Mouse (Mus musculus): ENCODE results near the gene Umod. TPM values are rescaled to one million over a fixed set of nuclear protein-coding genes. Genes with fewer than 3 reads are reported as not detected.

Gene Umod
- polyA plus RNA-seq, 1 experiment from 2014 or later = not detected

DNA sequence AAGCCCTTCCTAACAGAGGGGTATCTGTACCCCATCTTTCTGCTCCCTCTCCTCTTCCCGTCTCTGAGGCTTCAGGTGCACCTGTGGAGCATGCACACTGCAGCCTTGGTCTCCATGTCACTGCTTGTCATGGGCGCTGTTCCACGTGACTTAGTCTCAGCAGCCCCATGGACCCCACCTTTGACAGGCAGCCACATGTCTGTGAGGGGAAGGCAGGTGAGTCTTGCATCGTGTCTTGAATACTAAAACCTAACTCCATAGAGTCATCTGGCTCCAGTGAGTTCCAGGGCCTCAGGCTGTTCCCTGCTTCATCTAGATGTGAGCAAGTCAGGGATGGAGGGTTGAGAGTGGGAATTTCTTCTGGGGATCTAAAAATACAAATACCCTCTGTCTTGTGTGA, 5.1 kb upstream of the Umod start:
- H3K4me2 ChIP-seq (replicated peaks; ENCODE audit: low read depth, low read length) = no peak overlapping the region
- H3K27me3 ChIP-seq (ENCODE audit: control insufficient read depth, insufficient read depth, low read length) = no peaks in the 10 kb centered on the region
- H3K4me3 ChIP-seq (ENCODE audit: low read depth, low read length) = no peak overlapping the region
- no peak for ATAC-seq (ENCODE audit: insufficient number of reproducible peaks, insufficient read depth, low FRiP score, low read depth)
- H3K27ac ChIP-seq (ENCODE audit: low read length) = no peak overlapping the region
- no peak overlapping the region for H3K9ac ChIP-seq (replicated peaks; ENCODE audit: low read depth, low read length)
- no peaks in the 10 kb centered on the region for H3K36me3 ChIP-seq (ENCODE audit: control insufficient read depth, insufficient read depth, low read length)
- WGBS = 82% methylated on average over 4 of the region's 4 CpGs
- H3K4me1 ChIP-seq (ENCODE audit: control insufficient read depth, insufficient read depth, low read length) = no peaks in the 10 kb centered on the region
- no peaks in the 10 kb centered on the region for H3K9me3 ChIP-seq (ENCODE audit: control insufficient read depth, low read depth, low read length)

- Histone ChIP-seq H3K9ac (replicated peaks; ENCODE audit: low read depth, low read length) (no peak overlapping the region), H3K4me2 (replicated peaks; ENCODE audit: low read depth, low read length) (no peak overlapping the region), H3K27ac (ENCODE audit: low read length) (no peak overlapping the region), H3K4me1 (ENCODE audit: control insufficient read depth, insufficient read depth, low read length) (no peaks in the 10 kb centered on the region), H3K27me3 (ENCODE audit: control insufficient read depth, insufficient read depth, low read length) (no peaks in the 10 kb centered on the region), H3K36me3 (ENCODE audit: control insufficient read depth, insufficient read depth, low read length) (no peaks in the 10 kb centered on the region), H3K9me3 (ENCODE audit: control insufficient read depth, low read depth, low read length) (no peaks in the 10 kb centered on the region), H3K4me3 (ENCODE audit: low read depth, low read length) (no peak overlapping the region)
- 67% methylated on average over 33 of the region's 33 CpGs for WGBS
- ATAC-seq (ENCODE audit: insufficient number of reproducible peaks, insufficient read depth, low FRiP score, low read depth) = no peak
These were observed 2.3 kb downstream of the Umod start for GRCm38 (mm10) chr7:119476500-119477389.

- 81% methylated on average over 6 of the region's 6 CpGs for WGBS
- Histone ChIP-seq H3K9me3 (ENCODE audit: control insufficient read depth, low read depth, low read length) (no peaks in the 10 kb centered on the region), H3K36me3 (ENCODE audit: control insufficient read depth, insufficient read depth, low read length) (no peaks in the 10 kb centered on the region), H3K4me3 (ENCODE audit: low read depth, low read length) (no peak within 1 kb of the TSS), H3K4me2 (replicated peaks; ENCODE audit: low read depth, low read length) (no peak within 1 kb of the TSS), H3K9ac (replicated peaks; ENCODE audit: low read depth, low read length) (no peak within 1 kb of the TSS), H3K27ac (ENCODE audit: low read length) (no peak within 1 kb of the TSS), H3K27me3 (ENCODE audit: control insufficient read depth, insufficient read depth, low read length) (no peaks in the 10 kb centered on the region), H3K4me1 (ENCODE audit: control insufficient read depth, insufficient read depth, low read length) (no peaks in the 10 kb centered on the region)
- no peak for ATAC-seq (ENCODE audit: insufficient number of reproducible peaks, insufficient read depth, low FRiP score, low read depth)
These were observed 19.9 kb downstream of the Umod start, which contains the start of gene Gp2 for GRCm38 (mm10) chr7:119459185-119459584. Gene Gp2, minus strand, starts transcription at chr7:119459285.

DNA sequence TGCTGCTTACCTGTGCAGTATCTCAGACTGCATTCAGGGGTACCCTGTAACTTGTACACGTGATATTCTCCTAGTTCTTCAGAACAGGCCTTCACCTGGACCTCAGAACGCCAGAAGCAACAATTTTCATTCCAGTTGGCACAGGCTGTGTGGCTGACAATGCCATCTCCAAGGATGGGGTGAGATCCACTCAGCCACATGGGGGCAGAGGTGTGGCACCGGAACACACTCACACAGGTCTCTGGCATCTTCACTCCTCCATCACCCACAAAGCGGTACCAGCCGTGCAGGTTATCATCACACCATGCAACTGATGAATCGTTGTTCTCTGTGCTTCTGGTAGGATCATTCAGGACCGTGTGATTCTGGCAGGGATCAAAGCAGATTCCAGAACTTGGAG, 24.9 kb downstream of the Umod start:
- no peaks in the 10 kb centered on the region for H3K9me3 ChIP-seq (ENCODE audit: control insufficient read depth, low read depth, low read length)
- no peak overlapping the region for H3K4me2 ChIP-seq (replicated peaks; ENCODE audit: low read depth, low read length)
- H3K27me3 ChIP-seq (ENCODE audit: control insufficient read depth, insufficient read depth, low read length) = no peaks in the 10 kb centered on the region
- no peak overlapping the region for H3K27ac ChIP-seq (ENCODE audit: low read length)
- no peak overlapping the region for H3K4me3 ChIP-seq (ENCODE audit: low read depth, low read length)
- no peaks in the 10 kb centered on the region for H3K4me1 ChIP-seq (ENCODE audit: control insufficient read depth, insufficient read depth, low read length)
- 79% methylated on average over 7 of the region's 7 CpGs for WGBS
- H3K36me3 ChIP-seq (ENCODE audit: control insufficient read depth, insufficient read depth, low read length) = no peaks in the 10 kb centered on the region
- ATAC-seq (ENCODE audit: insufficient number of reproducible peaks, insufficient read depth, low FRiP score, low read depth) = no peak
- H3K9ac ChIP-seq (replicated peaks; ENCODE audit: low read depth, low read length) = no peak overlapping the region

- Histone ChIP-seq H3K27me3 (ENCODE audit: control insufficient read depth, insufficient read depth, low read length) (no peaks in the 10 kb centered on the region), H3K36me3 (ENCODE audit: control insufficient read depth, insufficient read depth, low read length) (no peaks in the 10 kb centered on the region), H3K4me1 (ENCODE audit: control insufficient read depth, insufficient read depth, low read length) (no peaks in the 10 kb centered on the region), H3K4me3 (ENCODE audit: low read depth, low read length) (no peak overlapping the region), H3K9me3 (ENCODE audit: control insufficient read depth, low read depth, low read length) (no peaks in the 10 kb centered on the region), H3K9ac (replicated peaks; ENCODE audit: low read depth, low read length) (no peak overlapping the region), H3K4me2 (replicated peaks; ENCODE audit: low read depth, low read length) (no peak overlapping the region), H3K27ac (ENCODE audit: low read length) (no peak overlapping the region)
- 65% methylated on average over 4 of the region's 4 CpGs for WGBS
- no peak for ATAC-seq (ENCODE audit: insufficient number of reproducible peaks, insufficient read depth, low FRiP score, low read depth)
These were observed 35.2 kb downstream of the Umod start for GRCm38 (mm10) chr7:119443849-119444248.

DNA sequence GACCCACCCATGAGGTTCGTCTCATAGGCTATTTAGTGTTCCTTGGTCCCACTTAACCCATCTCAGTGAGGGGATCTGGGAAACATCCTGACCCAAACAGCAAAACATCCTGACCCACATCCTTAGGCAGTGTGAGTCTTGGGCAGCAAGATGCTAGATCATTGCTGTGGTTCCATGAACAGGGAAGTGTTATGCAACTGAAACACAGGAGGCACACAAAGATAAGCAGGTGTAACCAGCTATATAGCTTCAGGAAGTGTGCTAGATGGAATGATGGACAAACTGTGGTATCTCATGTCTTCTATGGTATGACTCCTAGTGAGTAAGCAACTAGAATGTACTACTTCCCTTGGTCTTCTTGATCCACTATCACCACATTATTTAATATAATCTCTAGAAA, 37.1 kb downstream of the Umod start:
- Histone ChIP-seq H3K27ac (ENCODE audit: low read length) (no peak overlapping the region), H3K36me3 (ENCODE audit: control insufficient read depth, insufficient read depth, low read length) (no peaks in the 10 kb centered on the region), H3K4me2 (replicated peaks; ENCODE audit: low read depth, low read length) (no peak overlapping the region), H3K27me3 (ENCODE audit: control insufficient read depth, insufficient read depth, low read length) (no peaks in the 10 kb centered on the region), H3K9ac (replicated peaks; ENCODE audit: low read depth, low read length) (no peak overlapping the region), H3K4me3 (ENCODE audit: low read depth, low read length) (no peak overlapping the region), H3K9me3 (ENCODE audit: control insufficient read depth, low read depth, low read length) (no peaks in the 10 kb centered on the region), H3K4me1 (ENCODE audit: control insufficient read depth, insufficient read depth, low read length) (no peaks in the 10 kb centered on the region)
- 64% methylated on average over 1 of the region's 1 CpGs for WGBS
- ATAC-seq (ENCODE audit: insufficient number of reproducible peaks, insufficient read depth, low FRiP score, low read depth) = no peak

- H3K4me3 ChIP-seq (ENCODE audit: low read depth, low read length) = no peak overlapping the region
- no peak overlapping the region for H3K4me2 ChIP-seq (replicated peaks; ENCODE audit: low read depth, low read length)
- no peak overlapping the region for H3K27ac ChIP-seq (ENCODE audit: low read length)
- ATAC-seq (ENCODE audit: insufficient number of reproducible peaks, insufficient read depth, low FRiP score, low read depth) = no peak
- H3K9ac ChIP-seq (replicated peaks; ENCODE audit: low read depth, low read length) = no peak overlapping the region
- H3K27me3 ChIP-seq (ENCODE audit: control insufficient read depth, insufficient read depth, low read length) = no peaks in the 10 kb centered on the region
- H3K9me3 ChIP-seq (ENCODE audit: control insufficient read depth, low read depth, low read length) = no peaks in the 10 kb centered on the region
- no peaks in the 10 kb centered on the region for H3K36me3 ChIP-seq (ENCODE audit: control insufficient read depth, insufficient read depth, low read length)
- no peaks in the 10 kb centered on the region for H3K4me1 ChIP-seq (ENCODE audit: control insufficient read depth, insufficient read depth, low read length)
- WGBS = 18% methylated on average over 6 of the region's 6 CpGs
These were observed 51.9 kb downstream of the Umod start for GRCm38 (mm10) chr7:119427180-119427616.

GRCm38 (mm10) chr7:119420730-119421129, 58.4 kb downstream of the Umod start:
- H3K9me3 ChIP-seq (ENCODE audit: control insufficient read depth, low read depth, low read length) = no peaks in the 10 kb centered on the region
- H3K4me3 ChIP-seq (ENCODE audit: low read depth, low read length) = no peak overlapping the region
- ATAC-seq (ENCODE audit: insufficient number of reproducible peaks, insufficient read depth, low FRiP score, low read depth) = no peak
- no peak overlapping the region for H3K27ac ChIP-seq (ENCODE audit: low read length)
- H3K4me2 ChIP-seq (replicated peaks; ENCODE audit: low read depth, low read length) = no peak overlapping the region
- H3K9ac ChIP-seq (replicated peaks; ENCODE audit: low read depth, low read length) = no peak overlapping the region
- no peaks in the 10 kb centered on the region for H3K4me1 ChIP-seq (ENCODE audit: control insufficient read depth, insufficient read depth, low read length)
- H3K36me3 ChIP-seq (ENCODE audit: control insufficient read depth, insufficient read depth, low read length) = no peaks in the 10 kb centered on the region
- no peaks in the 10 kb centered on the region for H3K27me3 ChIP-seq (ENCODE audit: control insufficient read depth, insufficient read depth, low read length)
- WGBS = 9% methylated on average over 2 of the region's 2 CpGs

DNA sequence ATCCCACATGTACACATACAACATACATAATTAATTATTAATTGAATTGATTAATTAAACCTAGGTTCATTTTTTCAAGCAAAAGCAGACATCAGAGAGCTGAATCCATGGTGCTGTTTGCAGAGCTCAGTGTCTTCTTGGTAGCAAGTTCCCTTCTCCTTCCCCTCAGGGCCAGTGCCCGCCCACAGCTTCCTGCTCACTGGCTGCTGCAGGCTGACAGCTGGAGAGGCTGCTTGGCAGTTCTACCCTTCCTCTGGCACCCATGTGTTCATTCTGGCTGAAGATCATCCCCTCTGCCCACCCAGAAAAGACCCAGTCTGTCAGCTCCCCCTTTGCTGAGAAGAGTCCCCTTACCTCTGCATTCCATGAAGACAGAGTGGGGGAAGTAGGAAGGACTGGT, 60.6 kb downstream of the Umod start:
- H3K4me2 ChIP-seq (replicated peaks; ENCODE audit: low read depth, low read length) = no peak overlapping the region
- no peaks in the 10 kb centered on the region for H3K9me3 ChIP-seq (ENCODE audit: control insufficient read depth, low read depth, low read length)
- no peaks in the 10 kb centered on the region for H3K4me1 ChIP-seq (ENCODE audit: control insufficient read depth, insufficient read depth, low read length)
- H3K36me3 ChIP-seq (ENCODE audit: control insufficient read depth, insufficient read depth, low read length) = no peaks in the 10 kb centered on the region
- no peak for ATAC-seq (ENCODE audit: insufficient number of reproducible peaks, insufficient read depth, low FRiP score, low read depth)
- no peak overlapping the region for H3K27ac ChIP-seq (ENCODE audit: low read length)
- no peaks in the 10 kb centered on the region for H3K27me3 ChIP-seq (ENCODE audit: control insufficient read depth, insufficient read depth, low read length)
- WGBS = 58% methylated on average over 1 of the region's 1 CpGs
- H3K4me3 ChIP-seq (ENCODE audit: low read depth, low read length) = no peak overlapping the region
- H3K9ac ChIP-seq (replicated peaks; ENCODE audit: low read depth, low read length) = no peak overlapping the region
